Mouse (Mus musculus): ENCODE results near the gene N4bp2. TPM values are rescaled to one million over a fixed set of nuclear protein-coding genes. Genes with fewer than 3 reads are reported as not detected.
"Not testable (repeated sequence)": the region's sequence is repeated elsewhere in the genome, so short reads cannot be mapped to it uniquely, and the experiment has no call there.

N4bp2 gene
- total RNA-seq, 4 experiments from 2014 or later: 4.6 to 7.5 (median 7.2) TPM

- peak; percentile 45 to 60 for DNase-seq (ENCODE audit: low spot score in 2 of 2)
These were observed 830 bp downstream of the N4bp2 start for GRCm38 (mm10) chr5:65763916-65764785.

DNA sequence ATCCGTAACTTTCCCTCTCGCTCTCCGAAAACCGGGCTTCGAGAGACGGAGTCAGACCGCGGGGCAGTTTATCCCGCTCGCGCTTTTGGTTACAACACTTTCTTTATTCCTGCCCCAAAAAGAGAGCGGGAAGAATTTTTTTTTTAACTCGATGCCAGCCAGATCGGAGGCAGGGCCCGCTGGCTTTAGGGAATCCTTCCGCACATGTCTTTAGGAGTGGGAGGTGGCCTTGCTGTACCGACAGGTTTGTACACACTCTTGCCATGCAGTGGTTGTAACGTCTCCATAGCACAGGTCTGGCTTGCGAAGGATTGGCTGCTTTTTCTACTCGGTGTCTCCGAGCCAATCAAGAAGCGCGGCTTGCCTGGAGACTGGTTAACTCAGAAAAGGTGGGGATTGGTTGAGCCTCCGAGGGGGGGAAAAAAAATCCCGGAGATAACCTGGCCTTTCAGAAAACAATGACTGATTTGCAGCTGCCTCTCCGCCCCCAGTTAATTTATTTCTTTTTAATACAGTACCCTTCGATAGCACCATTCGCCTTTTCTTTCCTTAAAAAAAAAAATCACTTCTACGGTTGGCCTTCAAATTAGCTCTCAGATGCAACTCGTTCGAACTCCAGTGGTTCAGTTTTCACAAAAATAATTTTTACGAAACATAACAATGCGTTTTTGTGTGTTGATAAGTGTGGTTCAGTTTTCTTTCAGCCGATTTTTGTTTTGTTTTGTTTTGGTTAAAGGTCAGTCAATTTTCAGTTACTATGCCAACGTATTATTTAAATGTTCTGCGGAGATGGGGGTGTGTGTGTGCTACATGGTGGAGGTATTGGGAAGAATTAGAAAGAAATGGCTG is 1.7 kb downstream of the N4bp2 start:
- peak; percentile 71 to 90 for DNase-seq (ENCODE audit: low spot score in 2 of 2)

DNA sequence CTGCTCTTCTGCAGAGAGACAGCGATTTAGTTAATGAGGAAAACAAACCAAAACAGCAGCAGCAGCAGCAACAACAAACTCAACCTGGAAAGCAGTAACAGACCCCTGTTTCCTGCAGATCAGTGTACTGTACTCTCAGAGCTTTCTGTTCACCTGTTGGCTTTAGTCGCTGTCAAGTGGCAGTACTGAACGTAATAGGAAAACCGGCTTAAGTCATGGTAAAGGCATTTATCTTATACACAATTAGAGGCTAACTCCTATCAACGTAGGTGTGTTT is 2.3 kb downstream of the N4bp2 start:
- no peak for DNase-seq (ENCODE audit: low spot score in 2 of 2)

DNA sequence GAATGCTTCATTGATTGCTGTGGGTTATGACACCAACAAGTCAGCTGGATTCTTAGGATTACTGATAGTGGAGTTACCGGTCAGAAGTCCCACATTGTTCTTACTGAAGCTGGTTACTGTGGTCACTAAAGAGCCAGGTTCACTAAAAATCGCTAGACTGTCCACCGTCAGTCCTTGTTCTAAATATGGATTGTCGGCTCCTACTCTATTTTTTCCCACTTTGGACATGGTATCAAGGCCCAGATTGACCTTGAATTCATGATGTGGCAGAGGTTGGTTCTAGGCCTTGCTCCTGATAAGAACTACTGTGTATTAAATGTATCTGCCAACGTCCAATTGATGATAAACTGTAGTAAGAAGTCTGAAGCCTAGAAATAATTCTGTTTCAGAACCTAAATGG is 4.7 kb downstream of the N4bp2 start:
- no peak for DNase-seq (ENCODE audit: low spot score in 2 of 2)

DNA sequence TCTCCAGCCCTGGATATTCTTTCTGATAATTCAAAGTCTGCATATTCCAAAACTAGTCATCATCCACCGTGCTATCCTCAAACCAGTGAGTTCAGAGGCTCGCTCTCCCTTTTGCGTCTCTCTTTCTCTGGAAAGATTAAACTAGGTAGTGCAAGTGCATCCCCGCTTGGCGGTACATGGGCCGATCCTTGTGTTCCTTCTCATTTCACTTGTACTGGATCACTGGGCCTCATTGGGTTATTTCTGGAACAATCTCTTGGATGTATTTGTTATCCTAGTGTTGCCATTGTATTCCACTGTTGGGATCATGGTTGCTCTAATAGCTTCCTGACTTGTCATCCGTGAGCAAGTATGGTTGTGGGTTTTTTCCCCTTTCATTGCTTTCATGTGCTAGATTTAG is 6.7 kb downstream of the N4bp2 start:
- no peak for DNase-seq (ENCODE audit: low spot score in 2 of 2)

DNA sequence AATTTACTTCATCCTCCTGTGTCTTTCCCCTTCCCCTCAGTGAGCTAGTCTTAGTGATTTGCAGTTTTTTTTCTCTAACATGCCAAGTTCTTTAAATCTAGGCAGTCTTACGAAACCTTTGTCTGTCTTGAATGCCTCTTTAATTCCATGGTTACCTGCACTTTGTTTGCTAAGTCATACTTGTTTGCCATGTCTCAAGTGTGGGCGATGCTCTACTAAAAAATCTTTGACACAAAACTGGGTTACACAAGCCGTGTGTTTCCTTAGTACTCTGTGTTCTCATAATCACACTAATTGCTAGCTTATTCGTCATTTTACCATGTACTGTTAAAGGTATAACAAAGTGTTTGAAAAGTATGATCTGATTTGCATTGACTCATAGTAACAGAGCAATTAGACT is 7.2 kb downstream of the N4bp2 start:
- DNase-seq (ENCODE audit: low spot score in 2 of 2): no peak

GRCm38 (mm10) chr5:65773957-65774356 is 10.6 kb downstream of the N4bp2 start:
- not testable (repeated sequence) for DNase-seq (ENCODE audit: low spot score in 2 of 2)

DNA sequence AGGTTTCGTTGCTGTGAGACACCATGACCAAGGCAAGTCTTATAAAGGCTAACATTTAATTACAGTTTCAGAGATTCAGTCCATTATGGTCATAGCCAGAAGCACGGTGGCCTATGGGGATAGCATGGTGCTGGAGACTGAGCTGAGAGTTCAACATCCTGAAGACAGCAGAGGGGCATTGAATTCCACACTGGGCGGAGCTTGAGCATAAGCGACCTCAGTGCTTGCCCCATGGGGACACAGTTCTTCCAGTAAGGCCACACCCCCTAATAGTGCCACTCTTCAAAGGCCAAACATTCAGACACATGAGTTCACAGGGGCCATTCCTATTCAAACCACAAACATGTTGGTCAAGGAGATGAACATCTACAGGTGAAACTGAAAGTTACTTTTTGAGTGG is 12.8 kb downstream of the N4bp2 start:
- no peak for DNase-seq (ENCODE audit: low spot score in 2 of 2)

DNA sequence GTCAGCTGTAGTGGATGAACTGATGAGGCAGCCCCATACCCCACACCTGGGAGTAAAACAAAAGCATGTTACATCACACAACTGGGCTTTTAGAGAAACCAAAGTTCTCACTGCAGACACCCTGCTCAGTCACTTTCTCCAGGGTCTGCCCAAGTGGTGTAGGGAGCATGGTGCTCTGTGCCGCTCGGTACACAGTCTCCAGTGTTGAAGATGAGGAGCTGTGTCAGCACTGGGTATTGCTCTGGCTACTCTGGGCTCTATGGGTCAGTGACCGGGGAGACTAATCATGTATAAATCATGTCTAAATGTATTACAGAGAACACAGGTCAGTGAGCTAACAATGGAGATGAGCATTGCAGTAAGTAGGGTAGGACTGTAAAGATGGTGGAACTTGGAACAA is 13.6 kb downstream of the N4bp2 start:
- no peak for DNase-seq (ENCODE audit: low spot score in 2 of 2)

- DNase-seq (ENCODE audit: low spot score in 2 of 2): not testable (repeated sequence)
These were observed 15.7 kb downstream of the N4bp2 start for GRCm38 (mm10) chr5:65778986-65779385.

GRCm38 (mm10) chr5:65779401-65780063 is 16.2 kb downstream of the N4bp2 start:
- DNase-seq (ENCODE audit: low spot score in 2 of 2): no peak

- DNase-seq (ENCODE audit: low spot score in 2 of 2): no peak
These were observed 17.9 kb downstream of the N4bp2 start for GRCm38 (mm10) chr5:65781147-65781715.

DNA sequence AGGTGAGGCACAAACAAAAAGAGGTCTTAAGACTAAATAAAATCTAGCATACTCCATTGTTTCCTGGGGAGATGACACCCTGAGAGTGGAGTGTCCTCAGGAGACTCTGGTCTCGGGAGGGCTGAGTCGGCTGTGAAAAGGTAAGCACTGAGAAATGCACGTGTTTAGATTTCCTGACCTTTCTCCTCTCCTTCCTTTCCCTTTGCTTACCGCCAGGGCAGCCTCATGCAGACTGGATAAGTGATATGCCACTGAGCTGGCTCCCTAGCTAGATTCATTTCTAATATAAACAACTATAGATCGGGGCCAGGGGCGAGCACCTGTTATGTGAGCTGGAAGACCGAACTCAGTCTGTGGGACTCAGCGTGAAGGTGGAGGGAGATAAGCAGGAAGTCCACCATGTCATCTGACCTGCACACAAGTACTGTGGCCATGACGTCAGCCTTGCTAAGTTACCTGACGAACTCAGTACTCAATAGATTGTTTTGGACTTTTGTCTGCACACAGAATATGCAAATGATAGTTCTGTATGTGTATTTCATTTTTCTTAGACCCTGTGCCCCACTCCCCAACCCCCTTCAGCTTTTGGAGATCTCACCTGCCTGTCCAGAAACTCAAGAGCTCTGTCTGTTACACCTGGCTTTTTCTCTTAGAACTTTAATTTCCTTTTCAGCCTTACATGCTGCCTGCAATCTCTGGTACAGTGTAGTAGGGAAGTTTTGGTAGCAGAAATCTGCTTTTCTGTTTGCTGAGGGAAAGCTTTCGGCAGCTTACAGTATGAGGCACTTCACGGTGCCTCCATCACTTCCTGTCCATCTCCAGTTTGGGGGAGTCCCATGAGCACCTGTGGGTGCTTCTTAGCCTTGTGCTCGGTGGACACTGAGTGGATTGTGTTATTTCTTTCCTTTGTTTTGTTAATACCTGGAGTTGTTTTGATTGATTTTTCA is 18.7 kb downstream of the N4bp2 start:
- DNase-seq (ENCODE audit: low spot score in 2 of 2): no peak

GRCm38 (mm10) chr5:65790604-65791225 is 27.4 kb downstream of the N4bp2 start:
- no peak for DNase-seq (ENCODE audit: low spot score in 2 of 2)

GRCm38 (mm10) chr5:65794202-65794601 is 30.9 kb downstream of the N4bp2 start:
- DNase-seq (ENCODE audit: low spot score in 2 of 2): no peak

DNA sequence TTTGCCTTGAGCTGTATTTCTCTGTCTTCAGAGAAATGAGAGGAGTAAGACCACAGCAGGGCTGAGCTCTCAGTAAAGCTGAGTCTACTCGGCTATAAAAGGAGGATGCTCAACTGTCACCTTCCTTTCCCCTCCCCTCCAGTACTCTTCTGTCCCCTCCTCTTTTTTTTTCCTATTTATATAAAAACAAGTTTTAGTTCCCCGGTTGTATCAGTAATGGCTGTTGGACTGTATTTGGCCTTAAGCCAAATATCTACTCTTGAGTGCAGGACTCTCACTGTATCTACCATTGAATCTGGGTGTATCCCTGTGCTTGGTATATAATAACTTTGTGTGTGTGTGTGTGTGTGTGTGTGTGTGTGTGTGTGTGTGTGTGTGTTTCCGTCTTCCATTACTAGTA is 31.4 kb downstream of the N4bp2 start:
- DNase-seq (ENCODE audit: low spot score in 2 of 2): no peak

DNA sequence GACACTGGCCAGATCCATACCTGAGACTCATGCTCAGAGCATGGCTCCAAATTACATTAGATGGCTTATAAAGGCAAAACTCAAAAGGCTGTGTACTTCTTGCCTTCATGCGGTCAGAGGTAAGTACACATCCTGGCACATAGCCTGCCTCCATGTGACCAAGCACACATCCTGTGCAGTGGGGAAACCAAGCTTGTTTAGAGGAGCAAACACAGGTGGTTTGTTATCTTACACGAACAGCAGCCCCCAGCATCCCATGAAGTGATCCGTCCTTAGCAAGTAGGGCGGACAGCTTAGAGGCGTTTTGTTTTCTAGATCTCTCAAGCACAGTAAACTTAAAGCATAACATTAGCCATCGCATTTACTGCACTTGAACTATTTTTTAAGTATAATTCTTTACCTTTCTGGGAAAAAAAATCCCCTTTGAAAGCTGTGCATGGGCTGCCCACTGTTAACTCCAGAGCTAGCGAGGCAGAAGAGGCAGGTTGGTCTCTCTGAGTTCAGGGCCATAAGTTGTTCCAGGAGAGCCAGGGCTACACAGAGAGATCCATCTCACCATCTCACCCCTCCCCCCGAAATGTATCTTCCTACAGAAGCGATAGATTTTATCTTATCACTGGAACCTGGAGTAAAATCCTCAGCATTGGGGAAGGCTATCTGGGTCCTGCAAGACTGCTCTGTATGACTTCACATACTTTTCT is 32.1 kb downstream of the N4bp2 start:
- DNase-seq (ENCODE audit: low spot score in 2 of 2): no peak

- no peak for DNase-seq (ENCODE audit: low spot score in 2 of 2)
These were observed 32.6 kb downstream of the N4bp2 start for GRCm38 (mm10) chr5:65795994-65796298.

GRCm38 (mm10) chr5:65823601-65824133 is 60.3 kb downstream of the N4bp2 start:
- DNase-seq (ENCODE audit: low spot score in 2 of 2): no peak

Data from left cerebral cortex, adult 8-10 months (tissue).